Mouse (Mus musculus): ENCODE data around the gene Gm28038. TPM values are rescaled to one million over a fixed set of nuclear protein-coding genes. Genes with fewer than 3 reads are reported as not detected.

Gm28038 gene
- polyA plus RNA-seq, 1 experiment from 2014 or later: not detected

DNA sequence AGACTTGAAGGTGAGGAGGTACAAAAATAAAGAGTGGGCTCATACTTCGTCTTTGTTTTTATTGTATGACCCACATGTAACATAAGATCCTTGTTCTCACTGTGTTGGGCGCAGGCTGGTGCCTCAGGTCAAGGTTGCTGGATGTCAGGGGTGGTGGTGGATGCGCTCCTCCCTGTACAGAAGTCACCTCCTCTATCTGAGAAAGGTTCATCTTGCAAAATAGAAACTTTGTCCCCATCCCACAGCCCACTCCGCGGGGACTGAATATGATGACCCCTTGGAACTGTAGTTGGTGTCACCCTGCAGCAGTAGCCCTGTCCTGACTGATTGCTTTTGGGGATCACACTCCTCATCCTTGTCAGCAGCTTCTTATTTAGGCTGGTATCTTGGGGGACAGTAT is 33.8 kb upstream of the Gm28038 start:
- Histone ChIP-seq H3K27ac (replicated peaks) (no peak overlapping the region), H3K4me2 (no peak overlapping the region), H3K9ac (no peak overlapping the region), H3K9me3 (no peaks in the 10 kb centered on the region), H3K4me3 (no peak overlapping the region), H3K4me1 (replicated peaks) (peaks cover 23% of the 10 kb centered on the region), H3K36me3 (peaks cover 73% of the 10 kb centered on the region), H3K27me3 (no peaks in the 10 kb centered on the region)
- whole genome bisulfite sequencing: 94% methylated on average over 5 of the region's 5 CpGs
- no peak for ATAC-seq (ENCODE audit: low read depth)

GRCm38 (mm10) chr2:30247681-30248080 is 33.2 kb upstream of the Gm28038 start:
- Histone ChIP-seq H3K27me3 (no peaks in the 10 kb centered on the region), H3K27ac (replicated peaks) (no peak overlapping the region), H3K4me1 (replicated peaks) (peaks cover 22% of the 10 kb centered on the region), H3K4me2 (no peak overlapping the region), H3K9ac (no peak overlapping the region), H3K36me3 (peaks cover 74% of the 10 kb centered on the region), H3K4me3 (no peak overlapping the region), H3K9me3 (no peaks in the 10 kb centered on the region)
- 71% methylated on average over 4 of the region's 4 CpGs for WGBS
- no peak for ATAC-seq (ENCODE audit: low read depth)

DNA sequence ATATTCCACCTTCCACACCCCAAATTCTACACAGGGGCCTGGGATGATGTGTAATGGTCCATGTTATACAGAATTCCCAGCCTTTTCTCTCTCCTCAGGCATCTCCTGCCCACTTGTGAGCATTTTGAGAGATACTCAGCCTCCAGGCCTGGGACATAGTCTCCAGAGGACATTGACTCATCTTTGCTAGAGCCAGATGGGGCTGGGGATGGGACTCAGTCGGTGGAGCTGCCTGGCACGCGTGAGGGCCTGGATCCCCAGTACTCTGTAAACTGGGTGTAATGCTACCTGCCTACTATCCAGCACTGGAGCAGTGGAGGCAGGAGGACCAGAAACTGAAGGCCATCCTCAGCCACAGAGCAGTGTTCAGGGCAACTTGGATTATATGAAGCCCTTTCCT is 31.7 kb upstream of the Gm28038 start:
- H3K27me3 ChIP-seq: no peaks in the 10 kb centered on the region
- no peak overlapping the region for H3K9ac ChIP-seq
- no peak overlapping the region for H3K4me3 ChIP-seq
- H3K4me1 ChIP-seq (replicated peaks): peaks cover 15% of the 10 kb centered on the region
- no peaks in the 10 kb centered on the region for H3K9me3 ChIP-seq
- WGBS: 86% methylated on average over 3 of the region's 3 CpGs
- no peak overlapping the region for H3K4me2 ChIP-seq
- H3K36me3 ChIP-seq: peaks cover 66% of the 10 kb centered on the region
- ATAC-seq (ENCODE audit: low read depth): no peak
- no peak overlapping the region for H3K27ac ChIP-seq (replicated peaks)

DNA sequence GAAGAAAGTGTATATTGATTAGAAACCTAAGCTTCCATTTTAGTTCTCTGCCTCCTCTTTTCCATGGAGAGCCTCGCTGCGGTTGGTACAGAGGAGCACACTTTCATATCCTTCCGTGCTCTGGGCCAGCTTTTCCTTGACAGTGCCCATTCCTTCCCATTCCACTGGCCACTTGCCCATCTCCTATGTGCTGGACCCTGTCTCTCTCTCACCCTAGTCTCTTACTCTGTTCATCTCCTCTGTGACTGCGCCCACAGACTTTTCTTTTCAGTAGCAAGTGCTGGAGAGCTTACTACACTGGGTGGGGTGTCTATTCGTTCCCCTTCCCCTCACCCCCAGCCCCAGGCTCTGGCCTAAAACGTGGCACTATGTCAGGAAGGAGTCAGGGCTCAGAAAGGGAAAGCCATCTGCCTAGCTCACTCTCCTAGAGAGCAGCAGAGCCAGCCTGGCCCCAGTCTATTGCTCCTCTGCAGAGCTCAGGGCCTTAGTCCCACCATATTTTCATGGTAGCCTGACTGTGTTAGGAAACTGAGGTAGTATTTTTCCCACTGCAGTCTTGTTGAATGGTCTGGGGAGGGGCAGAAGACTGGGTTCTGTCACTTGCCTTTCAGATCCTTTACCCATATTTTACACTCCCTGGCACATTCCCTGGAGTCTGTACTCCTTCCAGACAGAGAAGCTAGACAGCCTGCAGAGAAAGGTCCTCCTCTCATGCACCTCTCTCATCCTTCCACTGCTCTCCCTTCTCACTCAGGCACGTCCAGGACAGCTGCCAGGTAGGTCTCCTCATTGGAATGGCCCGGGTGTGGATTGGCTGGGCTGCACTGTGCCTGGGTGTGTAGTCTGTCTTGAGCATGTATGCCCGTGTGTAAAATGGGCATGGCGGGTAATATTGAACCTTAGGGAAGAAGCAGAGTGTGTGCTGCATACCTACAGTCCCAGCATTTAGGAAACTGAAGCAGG is 30.4 kb upstream of the Gm28038 start:
- Histone ChIP-seq H3K27me3 (no peaks in the 10 kb centered on the region), H3K4me1 (replicated peaks) (peaks cover 12% of the 10 kb centered on the region), H3K27ac (replicated peaks) (no peak overlapping the region), H3K36me3 (peaks cover 64% of the 10 kb centered on the region), H3K9me3 (no peaks in the 10 kb centered on the region), H3K9ac (no peak overlapping the region), H3K4me2 (no peak overlapping the region), H3K4me3 (no peak overlapping the region)
- no peak for ATAC-seq (ENCODE audit: low read depth)
- 88% methylated on average over 10 of the region's 10 CpGs for WGBS

- Histone ChIP-seq H3K27me3 (no peaks in the 10 kb centered on the region), H3K36me3 (peaks cover 69% of the 10 kb centered on the region), H3K4me2 (no peak overlapping the region), H3K4me3 (no peak overlapping the region), H3K9me3 (no peaks in the 10 kb centered on the region), H3K4me1 (replicated peaks) (peaks cover 12% of the 10 kb centered on the region), H3K27ac (replicated peaks) (no peak overlapping the region), H3K9ac (0 out of 2 replicates have a peak overlapping the region, but pooled peaks have one; percentile 5)
- 84% methylated on average over 5 of the region's 5 CpGs for WGBS
- ATAC-seq (ENCODE audit: low read depth): 0 out of 2 replicates have a peak, but pooled peaks have one; percentile 53
Observed at GRCm38 (mm10) chr2:30251417-30252104, 29.3 kb upstream of the Gm28038 start.

DNA sequence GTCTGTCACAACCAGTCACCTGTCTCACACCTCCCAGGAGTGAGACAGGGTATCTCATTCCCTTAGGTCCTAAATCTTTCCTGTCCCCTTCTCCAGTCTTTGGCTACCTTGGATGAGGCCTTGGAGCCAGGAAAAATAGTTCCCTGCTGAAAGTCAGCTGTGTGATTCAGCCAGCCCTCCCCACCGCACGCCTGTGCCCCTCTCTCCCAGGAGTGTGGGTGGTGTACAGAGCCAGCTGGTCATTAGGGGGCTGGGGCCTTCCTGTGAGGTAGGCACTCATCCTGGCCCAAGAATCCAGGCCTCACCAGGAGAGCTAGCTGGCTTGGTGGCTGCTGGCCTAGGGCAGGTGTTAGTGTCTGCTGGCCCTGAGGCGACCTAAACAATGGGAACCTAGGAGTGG is 28.3 kb upstream of the Gm28038 start:
- no peak for ATAC-seq (ENCODE audit: low read depth)
- peaks cover 79% of the 10 kb centered on the region for H3K36me3 ChIP-seq
- WGBS: 87% methylated on average over 3 of the region's 3 CpGs

DNA sequence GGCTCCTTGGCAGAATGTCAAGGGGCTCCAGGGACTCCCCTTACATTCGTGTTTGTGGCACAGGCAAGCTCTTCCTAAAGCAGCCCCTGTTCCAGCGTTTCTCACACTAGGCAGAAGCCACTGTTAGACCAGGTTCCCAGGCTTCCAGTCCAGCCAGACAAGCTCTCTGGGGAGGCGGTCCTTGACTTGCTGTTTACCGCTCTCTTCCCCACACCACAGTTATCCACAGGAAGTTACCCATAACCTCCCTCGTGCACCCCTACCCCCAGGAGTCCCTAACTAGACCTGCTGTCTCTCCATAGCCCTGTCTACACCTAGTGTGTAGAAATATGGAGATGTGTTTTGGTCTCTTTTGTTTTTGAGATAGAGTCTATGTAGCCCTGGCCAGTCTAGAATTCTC is 27.0 kb upstream of the Gm28038 start:
- no peaks in the 10 kb centered on the region for H3K27me3 ChIP-seq
- H3K27ac ChIP-seq (replicated peaks): no peak overlapping the region
- H3K9me3 ChIP-seq: no peaks in the 10 kb centered on the region
- H3K36me3 ChIP-seq: peaks cover 81% of the 10 kb centered on the region
- 84% methylated on average over 5 of the region's 5 CpGs for WGBS
- H3K4me3 ChIP-seq: no peak overlapping the region
- no peak for ATAC-seq (ENCODE audit: low read depth)
- no peak overlapping the region for H3K9ac ChIP-seq
- H3K4me2 ChIP-seq: no peak overlapping the region
- H3K4me1 ChIP-seq (replicated peaks): peaks cover 17% of the 10 kb centered on the region

More for the DNA sequence above, 28.3 kb upstream of the Gm28038 start:
- H3K9me3 ChIP-seq: no peaks in the 10 kb centered on the region
- no peak overlapping the region for H3K4me3 ChIP-seq
- no peak overlapping the region for H3K4me2 ChIP-seq
- H3K27ac ChIP-seq (replicated peaks): no peak overlapping the region
- no peak overlapping the region for H3K9ac ChIP-seq
- H3K27me3 ChIP-seq: no peaks in the 10 kb centered on the region
- H3K4me1 ChIP-seq (replicated peaks): peaks cover 12% of the 10 kb centered on the region

DNA sequence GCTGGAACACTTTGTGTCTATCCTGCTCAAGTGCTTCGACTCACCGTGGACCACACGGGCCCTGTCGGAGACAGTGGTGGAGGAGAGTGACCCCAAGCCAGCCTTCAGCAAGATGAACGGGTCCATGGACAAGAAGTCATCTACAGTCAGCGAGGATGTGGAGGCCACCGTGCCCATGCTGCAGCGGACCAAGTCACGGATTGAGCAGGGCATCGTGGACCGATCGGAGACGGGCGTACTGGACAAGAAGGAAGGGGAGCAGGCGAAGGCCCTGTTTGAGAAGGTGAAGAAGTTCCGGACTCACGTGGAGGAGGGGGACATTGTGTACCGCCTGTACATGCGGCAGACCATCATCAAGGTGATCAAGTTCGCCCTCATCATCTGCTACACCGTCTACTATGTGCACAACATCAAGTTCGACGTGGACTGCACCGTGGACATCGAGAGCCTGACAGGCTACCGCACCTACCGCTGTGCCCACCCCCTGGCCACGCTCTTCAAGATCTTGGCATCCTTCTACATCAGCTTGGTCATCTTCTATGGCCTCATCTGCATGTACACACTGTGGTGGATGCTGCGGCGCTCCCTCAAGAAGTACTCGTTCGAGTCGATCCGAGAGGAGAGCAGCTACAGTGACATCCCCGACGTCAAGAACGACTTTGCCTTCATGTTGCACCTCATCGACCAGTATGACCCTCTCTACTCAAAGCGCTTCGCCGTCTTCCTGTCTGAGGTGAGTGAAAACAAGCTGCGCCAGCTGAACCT is 25.0 kb upstream of the Gm28038 start:
- peaks cover 85% of the 10 kb centered on the region for H3K36me3 ChIP-seq
- H3K27me3 ChIP-seq: no peaks in the 10 kb centered on the region
- no peaks in the 10 kb centered on the region for H3K9me3 ChIP-seq
- no peak for ATAC-seq (ENCODE audit: low read depth)
- H3K27ac ChIP-seq (replicated peaks): no peak overlapping the region
- no peak overlapping the region for H3K4me2 ChIP-seq
- no peak overlapping the region for H3K9ac ChIP-seq
- 96% methylated on average over 42 of the region's 42 CpGs for whole genome bisulfite sequencing
- H3K4me1 ChIP-seq (replicated peaks): peaks cover 29% of the 10 kb centered on the region
- no peak overlapping the region for H3K4me3 ChIP-seq

DNA sequence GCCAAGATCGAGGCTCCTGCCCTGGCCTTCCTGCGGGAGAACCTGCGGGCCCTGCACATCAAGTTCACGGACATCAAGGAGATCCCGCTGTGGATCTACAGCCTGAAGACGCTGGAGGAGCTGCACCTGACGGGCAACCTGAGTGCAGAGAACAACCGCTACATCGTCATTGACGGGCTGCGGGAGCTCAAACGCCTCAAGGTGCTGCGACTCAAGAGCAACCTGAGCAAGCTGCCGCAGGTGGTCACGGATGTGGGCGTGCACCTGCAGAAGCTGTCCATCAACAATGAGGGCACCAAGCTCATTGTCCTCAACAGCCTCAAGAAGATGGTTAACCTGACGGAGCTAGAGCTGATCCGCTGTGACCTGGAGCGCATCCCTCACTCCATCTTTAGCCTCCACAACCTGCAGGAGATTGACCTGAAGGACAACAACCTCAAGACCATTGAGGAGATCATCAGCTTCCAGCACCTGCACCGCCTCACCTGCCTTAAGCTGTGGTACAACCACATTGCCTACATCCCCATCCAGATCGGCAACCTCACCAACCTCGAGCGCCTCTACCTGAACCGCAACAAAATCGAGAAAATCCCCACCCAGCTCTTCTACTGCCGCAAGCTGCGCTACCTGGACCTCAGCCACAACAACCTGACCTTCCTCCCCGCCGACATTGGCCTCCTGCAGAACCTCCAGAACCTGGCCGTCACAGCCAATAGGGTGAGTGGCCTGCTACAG is 24.1 kb upstream of the Gm28038 start:
- H3K4me1 ChIP-seq (replicated peaks): peaks cover 26% of the 10 kb centered on the region
- H3K27ac ChIP-seq (replicated peaks): no peak overlapping the region
- H3K9me3 ChIP-seq: no peaks in the 10 kb centered on the region
- H3K4me3 ChIP-seq: no peak overlapping the region
- no peak for ATAC-seq (ENCODE audit: low read depth)
- peaks cover 83% of the 10 kb centered on the region for H3K36me3 ChIP-seq
- H3K27me3 ChIP-seq: no peaks in the 10 kb centered on the region
- WGBS: 96% methylated on average over 30 of the region's 30 CpGs
- no peak overlapping the region for H3K9ac ChIP-seq
- H3K4me2 ChIP-seq: no peak overlapping the region

DNA sequence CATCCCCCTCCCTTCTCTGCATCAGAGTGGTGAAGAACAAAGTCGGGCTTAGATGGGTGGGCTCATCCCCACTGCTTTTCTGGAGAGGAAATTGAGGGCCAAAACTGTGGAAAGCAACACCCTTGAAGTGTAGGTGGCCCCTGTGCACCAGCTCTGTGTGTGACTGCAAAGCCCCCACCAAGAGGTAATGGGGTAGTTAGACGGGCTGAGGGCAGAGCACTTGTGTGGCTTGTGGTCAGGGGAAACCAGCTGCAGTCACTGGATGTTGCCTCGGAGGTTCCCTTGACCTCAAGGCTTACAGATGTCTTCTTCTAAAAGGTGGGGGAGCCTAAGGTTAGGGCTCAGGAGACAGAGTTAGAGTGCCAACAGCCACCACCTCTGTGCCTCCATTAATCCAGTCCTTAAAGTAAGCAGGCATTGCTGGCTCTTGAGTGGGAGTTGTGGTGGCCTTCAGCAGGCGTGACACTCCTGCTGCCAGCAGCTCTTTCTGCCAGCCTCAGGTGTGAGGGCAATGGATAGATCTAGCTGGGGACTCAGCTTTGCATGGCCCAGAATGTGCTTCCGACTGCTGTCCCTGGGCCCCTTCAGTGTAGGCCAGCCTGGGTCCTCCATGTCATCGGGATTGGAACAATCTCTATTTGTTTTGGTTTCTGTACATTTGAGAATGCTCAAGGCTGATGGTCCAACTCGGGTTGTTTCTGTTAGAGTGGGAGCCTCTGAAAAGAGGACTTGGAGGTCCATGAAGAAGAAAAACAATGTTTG is 23.0 kb upstream of the Gm28038 start:
- no peak overlapping the region for H3K27ac ChIP-seq (replicated peaks)
- no peak for ATAC-seq (ENCODE audit: low read depth)
- no peak overlapping the region for H3K9ac ChIP-seq
- H3K36me3 ChIP-seq: peaks cover 84% of the 10 kb centered on the region
- no peaks in the 10 kb centered on the region for H3K27me3 ChIP-seq
- no peak overlapping the region for H3K4me3 ChIP-seq
- no peak overlapping the region for H3K4me2 ChIP-seq
- H3K4me1 ChIP-seq (replicated peaks): peaks cover 28% of the 10 kb centered on the region
- no peaks in the 10 kb centered on the region for H3K9me3 ChIP-seq
- 84% methylated on average over 7 of the region's 7 CpGs for WGBS

DNA sequence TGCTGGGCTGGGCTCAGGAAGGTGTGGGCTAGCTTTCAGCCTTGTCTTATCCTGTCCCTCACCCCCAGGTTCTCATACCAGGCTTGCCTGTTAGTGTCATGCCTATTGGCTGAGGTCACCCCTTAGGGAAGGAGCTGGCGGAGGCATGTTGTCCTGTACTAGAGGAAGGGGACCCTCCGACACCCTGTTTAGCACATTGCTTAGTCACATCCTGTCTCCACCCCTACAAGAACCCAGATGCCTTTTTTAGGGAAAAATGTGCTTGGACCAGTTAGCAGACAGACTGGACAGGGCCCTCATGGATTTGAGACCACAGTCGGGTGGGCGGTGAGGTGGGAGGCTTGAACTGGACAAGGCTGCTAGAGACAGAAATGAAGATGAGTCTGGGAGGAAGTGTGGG is 22.2 kb upstream of the Gm28038 start:
- WGBS: 93% methylated on average over 4 of the region's 4 CpGs

More for the DNA sequence above, 22.2 kb upstream of the Gm28038 start:
- peaks cover 88% of the 10 kb centered on the region for H3K36me3 ChIP-seq
- H3K4me3 ChIP-seq: no peak overlapping the region
- ATAC-seq (ENCODE audit: low read depth): no peak
- H3K27me3 ChIP-seq: no peaks in the 10 kb centered on the region
- H3K27ac ChIP-seq (replicated peaks): no peak overlapping the region
- no peak overlapping the region for H3K9ac ChIP-seq
- H3K4me1 ChIP-seq (replicated peaks): peaks cover 35% of the 10 kb centered on the region
- H3K4me2 ChIP-seq: no peak overlapping the region
- no peaks in the 10 kb centered on the region for H3K9me3 ChIP-seq
